Mouse (Mus musculus): ENCODE results near the gene Ddb1.

DNA sequence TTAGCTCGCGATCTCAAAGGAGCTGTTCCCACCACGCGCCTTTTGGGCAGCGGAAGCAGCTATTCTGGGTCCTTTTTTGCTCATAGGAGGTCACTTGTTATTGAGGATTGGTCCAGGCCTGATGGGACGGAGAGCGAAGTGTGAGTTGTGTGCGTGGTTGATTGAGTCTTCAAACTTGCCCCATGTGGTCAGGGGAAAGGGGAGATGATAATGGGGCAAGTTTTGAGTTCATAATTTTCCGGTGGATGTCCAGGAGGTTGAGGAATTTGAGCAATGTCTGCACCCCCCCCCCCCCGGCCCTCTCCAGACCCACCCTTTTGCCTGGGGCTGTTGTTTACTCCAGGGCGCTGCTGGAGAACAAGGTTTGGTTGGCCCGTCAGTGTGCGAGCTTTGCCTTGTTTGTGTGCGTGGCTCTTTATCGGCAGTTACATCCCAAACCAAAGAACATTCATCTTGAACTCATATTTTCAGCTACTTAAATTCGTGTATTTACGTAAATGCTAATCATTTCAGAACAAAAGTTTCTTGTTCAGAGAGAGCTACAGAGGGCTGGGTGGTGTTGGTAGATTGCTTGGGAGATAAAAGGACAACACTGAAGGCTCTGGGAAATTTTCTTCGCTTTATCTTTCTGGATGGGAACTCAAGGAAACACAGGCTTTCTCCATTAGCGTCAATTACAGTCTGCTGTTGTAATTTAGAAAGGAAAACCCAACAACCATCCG, 935 bp downstream of the Ddb1 start:
- TF ChIP-seq POLR2A (IDR thresholded peaks at IDR 0.05; ENCODE audit: low read depth, low read length) (no peak), CTCF (conservative IDR thresholded peaks at IDR 0.05; ENCODE audit: insufficient read depth, insufficient read length, low read depth, low read length) (no peak)
